Mouse (Mus musculus) liver, embryonic 12.5 days (tissue): ENCODE measurements around the gene Hap1. TPM values are rescaled to one million over a fixed set of nuclear protein-coding genes. Genes with fewer than 3 reads are reported as not detected.

Experiments used
- ATAC-seq: fragments of 200-750 bp; cut with Nextera tagmentation; 2 replicates; pipeline ENCODE4 v1.8.0; 2017; ENCODE audit warnings: moderate number of reproducible peaks, mild to moderate bottlenecking, moderate library complexity
- H3K27ac ChIP-seq: fragments of 300-500 bp; sonication (generic); 2 replicates; pipeline ENCODE4 v1.5.1; 2016; ENCODE audit warnings: mild to moderate bottlenecking
- H3K27me3 ChIP-seq: fragments of 300-500 bp; sonication (generic); replicated peaks from 2 replicates; pipeline ENCODE4 v1.6.1; 2016; ENCODE audit warnings: mild to moderate bottlenecking, moderate library complexity
- H3K36me3 ChIP-seq: fragments of 300-500 bp; sonication (generic); 2 replicates; pipeline ENCODE4 v1.6.1; 2016; ENCODE audit warnings: mild to moderate bottlenecking, moderate library complexity
- H3K4me1 ChIP-seq: fragments of 300-500 bp; sonication (generic); 2 replicates; pipeline ENCODE4 v1.6.1; 2016
- H3K4me2 ChIP-seq: fragments of 300-500 bp; sonication (generic); 2 replicates; pipeline ENCODE4 v1.6.1; 2016; ENCODE audit warnings: mild to moderate bottlenecking, moderate library complexity
- H3K4me3 ChIP-seq: fragments of 300-500 bp; sonication (generic); 2 replicates; pipeline ENCODE4 v1.5.1; 2016; ENCODE audit warnings: mild to moderate bottlenecking, moderate library complexity
- H3K9ac ChIP-seq: fragments of 300-500 bp; sonication (generic); 2 replicates; pipeline ENCODE4 v1.6.1; 2016; ENCODE audit warnings: mild to moderate bottlenecking, moderate library complexity
- H3K9me3 ChIP-seq: fragments of 300-500 bp; sonication (generic); replicated peaks from 2 replicates; pipeline ENCODE4 v1.6.1; 2016; ENCODE audit warnings: mild to moderate bottlenecking, moderate library complexity
- WGBS: fragments of 180-500 bp; shearing (Covaris S2); methylation state at CpG from one replicate; pipeline ENCODE4 v1.1.7; 2016; ENCODE audit not compliant: insufficient replicate concordance; 5-methylcytosine and 5-hydroxymethylcytosine counted together
- polyA plus RNA-seq: library from polyadenylated mRNA; unstranded; fragments of >200 nt; fragmentation: Nextera tagmentation; extraction: Ambion mirVana; gene quantifications from 2 replicates; pipeline ENCODE4 v1.2.1, GENCODE M21; 2016

The Hap1 gene
- polyA plus RNA-seq, 1 experiment from 2014 or later: 0.43 TPM

DNA sequence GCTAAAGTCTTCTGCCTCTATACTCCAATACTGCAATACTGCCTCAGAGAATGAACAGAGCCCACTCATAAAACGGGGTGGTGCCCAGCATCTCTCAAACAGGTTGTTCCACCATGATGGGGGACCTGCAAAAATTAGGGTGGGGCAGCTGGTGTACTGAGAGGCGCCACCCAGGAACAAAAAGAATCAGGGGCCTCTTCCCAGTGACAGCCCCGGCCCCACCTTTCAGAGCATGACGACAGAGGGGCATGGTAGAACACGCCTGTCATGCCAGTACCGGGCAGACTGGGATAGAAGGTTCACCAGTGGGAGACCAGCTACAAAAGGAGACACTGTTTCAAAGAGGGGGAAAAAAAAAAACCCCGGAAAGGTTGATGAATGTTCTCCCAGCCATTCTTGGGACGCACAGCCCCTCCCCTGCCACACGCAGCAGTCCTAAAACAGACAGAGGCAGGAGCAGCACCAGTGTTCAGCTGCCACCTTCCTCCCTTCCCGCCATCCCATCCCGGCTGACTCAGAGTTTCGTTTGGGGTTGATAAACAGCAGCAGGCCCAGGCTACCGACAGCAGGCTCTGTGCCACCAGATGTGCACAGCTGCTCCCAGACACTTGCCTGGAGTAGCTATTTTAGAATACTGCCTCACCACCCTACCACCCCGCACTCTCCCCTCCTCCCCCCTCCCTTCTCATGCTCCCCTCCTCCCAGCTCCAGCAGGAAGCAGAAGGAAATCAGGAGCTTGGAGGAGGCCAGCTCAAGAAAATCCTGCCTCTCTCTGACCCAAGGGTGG, 31.9 kb upstream of the Hap1 start:
- peaks cover 23% of the 10 kb centered on the region for H3K36me3 ChIP-seq
- no peak overlapping the region for H3K9ac ChIP-seq
- ATAC-seq: no peak
- no peak overlapping the region for H3K4me3 ChIP-seq
- no peaks in the 10 kb centered on the region for H3K9me3 ChIP-seq
- WGBS: 43% methylated on average over 14 of the region's 14 CpGs
- H3K27me3 ChIP-seq: no peaks in the 10 kb centered on the region
- H3K27ac ChIP-seq: no peak overlapping the region
- peaks cover 49% of the 10 kb centered on the region for H3K4me1 ChIP-seq
- H3K4me2 ChIP-seq: no peak overlapping the region

DNA sequence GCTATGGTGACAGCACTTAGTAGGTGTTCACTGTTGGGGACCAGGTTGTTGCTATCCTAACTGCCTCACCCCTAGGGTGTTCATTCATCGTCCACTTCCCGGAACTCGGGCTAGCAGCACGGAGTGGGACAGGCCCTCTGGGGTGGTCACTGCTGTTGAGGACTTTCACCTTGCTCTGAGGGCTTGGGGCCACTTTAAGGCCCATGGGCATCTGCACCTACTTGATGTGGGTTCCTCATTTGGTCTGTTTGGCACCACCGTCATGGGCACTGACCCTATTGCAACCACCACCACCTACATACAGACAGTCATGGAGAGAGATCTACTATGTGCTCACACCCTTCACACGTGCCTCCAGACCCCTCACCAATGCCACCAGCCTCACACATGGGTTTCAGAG, 31.2 kb upstream of the Hap1 start:
- no peak overlapping the region for H3K27ac ChIP-seq
- H3K9ac ChIP-seq: no peak overlapping the region
- no peak overlapping the region for H3K4me2 ChIP-seq
- H3K36me3 ChIP-seq: peaks cover 30% of the 10 kb centered on the region
- no peak for ATAC-seq
- no peaks in the 10 kb centered on the region for H3K27me3 ChIP-seq
- H3K4me1 ChIP-seq: peaks cover 47% of the 10 kb centered on the region
- whole genome bisulfite sequencing: 71% methylated on average over 6 of the region's 6 CpGs
- H3K4me3 ChIP-seq: no peak overlapping the region
- no peaks in the 10 kb centered on the region for H3K9me3 ChIP-seq

DNA sequence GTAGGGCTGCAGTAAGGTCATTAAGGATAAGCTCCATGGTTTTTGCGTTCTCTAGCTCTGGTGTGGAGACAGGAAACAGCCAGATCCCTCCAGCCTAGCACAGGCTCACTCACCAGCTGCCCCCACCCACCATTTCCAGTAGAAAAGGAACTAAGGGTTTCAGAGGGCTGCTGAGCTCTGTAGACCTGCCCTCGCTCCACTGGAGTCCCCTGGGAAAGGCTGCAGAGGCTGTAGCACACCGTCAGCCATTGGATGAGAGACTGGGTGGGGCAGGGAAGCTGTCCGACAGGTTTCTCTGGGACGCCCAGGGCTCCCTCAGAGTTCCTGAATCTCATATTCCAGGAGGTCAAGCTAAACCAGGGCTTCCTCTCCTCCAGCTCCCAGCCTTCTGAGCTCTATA, 30.7 kb upstream of the Hap1 start:
- no peak for ATAC-seq
- Histone ChIP-seq H3K9me3 (no peaks in the 10 kb centered on the region), H3K4me2 (no peak overlapping the region), H3K27ac (no peak overlapping the region), H3K4me3 (no peak overlapping the region), H3K4me1 (peaks cover 47% of the 10 kb centered on the region), H3K9ac (no peak overlapping the region), H3K27me3 (no peaks in the 10 kb centered on the region), H3K36me3 (peaks cover 33% of the 10 kb centered on the region)
- 43% methylated on average over 5 of the region's 5 CpGs for WGBS

DNA sequence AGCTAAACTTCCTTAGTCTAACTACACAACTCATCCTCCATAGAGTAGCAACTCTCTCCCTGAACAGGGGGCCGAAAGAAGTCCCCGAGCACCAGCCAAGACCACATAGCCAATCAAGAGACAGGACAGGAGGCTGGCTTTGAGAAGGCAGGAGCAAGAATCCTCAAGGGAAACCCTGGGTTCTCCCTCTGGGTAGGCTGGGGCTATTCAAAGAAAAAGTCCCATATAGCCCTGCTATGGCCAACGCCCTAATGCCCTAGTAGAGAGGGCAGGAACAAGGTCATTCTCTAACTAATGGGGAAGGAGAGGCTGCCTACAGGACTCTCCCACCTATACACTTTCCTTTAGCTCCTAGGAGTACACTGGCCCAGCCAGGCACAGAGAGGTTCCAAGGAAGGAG, 29.1 kb upstream of the Hap1 start:
- Histone ChIP-seq H3K27me3 (no peaks in the 10 kb centered on the region), H3K27ac (no peak overlapping the region), H3K4me2 (no peak overlapping the region), H3K36me3 (peaks cover 45% of the 10 kb centered on the region), H3K9me3 (no peaks in the 10 kb centered on the region), H3K4me3 (no peak overlapping the region), H3K4me1 (peaks cover 33% of the 10 kb centered on the region), H3K9ac (no peak overlapping the region)
- 66% methylated on average over 3 of the region's 3 CpGs for WGBS
- no peak for ATAC-seq

DNA sequence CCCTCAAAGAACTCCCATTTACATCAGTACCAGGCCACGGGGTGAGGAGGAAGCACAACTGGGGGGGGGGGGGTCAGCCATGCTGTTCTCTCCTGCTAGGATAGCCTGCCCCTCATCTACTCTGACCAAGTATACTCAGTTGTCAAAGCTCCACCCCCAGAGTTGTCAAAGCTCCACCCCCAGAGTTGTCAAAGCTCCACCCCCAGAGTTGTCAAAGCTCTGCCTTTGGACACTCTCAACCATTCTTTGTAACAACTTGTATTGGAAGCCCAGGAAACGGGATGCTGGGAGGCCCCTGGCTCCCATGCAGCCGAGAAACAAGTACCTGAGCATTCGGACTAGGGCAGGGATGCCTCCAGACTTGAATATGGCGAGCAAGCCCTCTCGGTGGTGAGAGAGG, 26.8 kb upstream of the Hap1 start:
- H3K4me3 ChIP-seq: no peak overlapping the region
- no peak overlapping the region for H3K27ac ChIP-seq
- H3K4me1 ChIP-seq: peaks cover 13% of the 10 kb centered on the region
- no peaks in the 10 kb centered on the region for H3K9me3 ChIP-seq
- no peak for ATAC-seq
- no peak overlapping the region for H3K4me2 ChIP-seq
- peaks cover 65% of the 10 kb centered on the region for H3K36me3 ChIP-seq
- H3K27me3 ChIP-seq: no peaks in the 10 kb centered on the region
- no peak overlapping the region for H3K9ac ChIP-seq
- 75% methylated on average over 6 of the region's 6 CpGs for WGBS

DNA sequence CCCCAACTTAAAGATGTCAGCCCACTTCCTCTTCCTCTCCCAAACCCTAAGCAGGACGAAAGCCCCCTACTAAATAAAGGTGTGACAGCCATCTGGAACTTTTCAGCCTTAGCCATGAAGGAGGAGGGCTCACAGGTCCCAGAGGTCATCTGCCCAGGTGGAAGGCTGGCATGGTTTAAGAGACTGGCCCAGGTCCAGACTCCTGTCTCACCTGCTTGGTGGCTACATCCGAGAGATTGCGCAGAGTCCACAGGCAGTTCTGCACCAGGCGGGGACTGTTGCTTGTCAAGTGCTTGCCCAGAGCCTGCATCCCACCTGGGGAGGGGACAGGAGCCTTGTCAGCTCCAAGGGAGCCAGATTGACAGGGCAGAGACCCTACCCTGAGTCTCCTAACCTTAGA, 23.4 kb upstream of the Hap1 start:
- Histone ChIP-seq H3K36me3 (peaks cover 72% of the 10 kb centered on the region), H3K4me1 (no peaks in the 10 kb centered on the region), H3K4me2 (no peak overlapping the region), H3K27ac (no peak overlapping the region), H3K4me3 (no peak overlapping the region), H3K9ac (no peak overlapping the region), H3K9me3 (no peaks in the 10 kb centered on the region), H3K27me3 (no peaks in the 10 kb centered on the region)
- WGBS: 73% methylated on average over 4 of the region's 4 CpGs
- ATAC-seq: no peak

DNA sequence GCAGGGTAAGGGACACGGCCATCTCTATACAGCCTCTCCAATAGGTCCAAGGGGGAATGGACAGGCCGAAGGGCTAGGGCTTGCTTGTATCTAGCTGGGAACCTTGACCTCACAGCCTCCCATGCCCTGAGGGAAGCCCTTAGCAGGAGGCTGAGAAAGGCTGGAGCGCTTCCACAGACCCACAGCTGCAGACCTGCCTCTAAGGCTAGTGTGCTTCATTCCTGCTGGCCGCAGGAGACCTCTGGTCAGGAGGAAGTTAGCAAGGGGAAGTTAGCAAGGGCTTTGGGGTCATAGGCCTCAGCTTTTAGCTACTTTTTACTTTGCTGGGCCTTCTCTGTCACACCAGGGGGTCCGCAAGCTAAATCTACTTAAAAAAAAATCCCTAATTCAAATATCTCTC, 22.5 kb upstream of the Hap1 start:
- ATAC-seq: no peak
- no peak overlapping the region for H3K9ac ChIP-seq
- peaks cover 78% of the 10 kb centered on the region for H3K36me3 ChIP-seq
- H3K4me1 ChIP-seq: no peaks in the 10 kb centered on the region
- no peak overlapping the region for H3K27ac ChIP-seq
- 63% methylated on average over 5 of the region's 5 CpGs for WGBS
- no peak overlapping the region for H3K4me3 ChIP-seq
- H3K9me3 ChIP-seq: no peaks in the 10 kb centered on the region
- H3K27me3 ChIP-seq: no peaks in the 10 kb centered on the region
- H3K4me2 ChIP-seq: no peak overlapping the region

DNA sequence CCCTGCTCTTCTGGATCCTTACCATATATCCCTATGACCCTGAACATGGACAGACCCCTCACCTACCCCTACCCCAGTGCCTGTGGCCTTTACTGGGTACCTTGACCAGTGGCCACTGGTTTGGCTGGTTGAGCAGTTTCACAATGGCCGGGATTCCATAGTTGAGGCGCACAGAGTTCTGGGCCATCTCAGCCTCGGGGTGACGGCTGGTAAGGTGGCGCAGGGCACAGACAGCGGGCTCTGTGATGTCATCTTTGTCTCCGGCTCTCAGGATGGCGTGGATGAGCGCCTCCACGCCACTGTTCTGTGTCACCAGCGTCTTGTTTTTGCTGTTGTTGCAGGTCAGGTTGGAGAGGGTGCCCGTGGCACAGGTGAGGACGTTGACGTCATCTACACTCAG, 22.1 kb upstream of the Hap1 start:
- peaks cover 77% of the 10 kb centered on the region for H3K36me3 ChIP-seq
- no peaks in the 10 kb centered on the region for H3K9me3 ChIP-seq
- no peaks in the 10 kb centered on the region for H3K27me3 ChIP-seq
- no peak for ATAC-seq
- no peak overlapping the region for H3K4me3 ChIP-seq
- 83% methylated on average over 14 of the region's 14 CpGs for WGBS
- no peak overlapping the region for H3K9ac ChIP-seq
- no peak overlapping the region for H3K27ac ChIP-seq
- no peaks in the 10 kb centered on the region for H3K4me1 ChIP-seq
- H3K4me2 ChIP-seq: no peak overlapping the region

DNA sequence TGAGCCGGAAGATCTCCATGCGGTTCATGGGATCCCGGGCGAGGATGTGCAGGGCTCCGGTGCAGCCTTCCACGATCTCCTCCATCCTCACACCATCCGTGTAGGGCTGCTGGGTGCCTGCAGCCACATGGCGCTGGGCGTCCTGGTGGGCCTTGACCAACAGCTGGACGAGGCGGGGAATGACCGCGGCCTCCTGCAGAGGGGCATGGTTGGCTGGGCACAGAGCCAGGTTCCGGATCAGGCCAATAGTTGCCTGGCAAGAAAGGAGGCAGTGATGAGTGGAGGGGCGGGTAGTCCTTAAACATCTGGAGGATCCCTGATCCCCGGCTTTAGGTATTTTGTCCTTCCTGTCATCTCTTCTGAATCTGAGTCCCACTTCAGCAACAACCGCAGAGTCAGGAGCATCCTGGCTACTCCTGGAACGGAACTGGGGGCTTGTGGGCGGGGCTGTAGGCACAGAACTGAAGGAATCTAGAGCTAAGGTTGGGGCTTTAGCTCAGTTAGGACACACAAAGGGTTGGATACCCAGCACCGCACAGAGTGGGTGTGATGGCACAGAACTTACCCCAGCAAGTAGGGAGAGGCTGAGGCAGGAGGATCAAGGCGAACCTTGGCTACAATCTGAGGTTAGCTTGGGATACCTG, 20.9 kb upstream of the Hap1 start:
- Histone ChIP-seq H3K9me3 (no peaks in the 10 kb centered on the region), H3K4me1 (no peaks in the 10 kb centered on the region), H3K4me3 (no peak overlapping the region), H3K9ac (no peak overlapping the region), H3K27ac (no peak overlapping the region), H3K27me3 (no peaks in the 10 kb centered on the region), H3K4me2 (no peak overlapping the region), H3K36me3 (peaks cover 78% of the 10 kb centered on the region)
- no peak for ATAC-seq
- WGBS: 80% methylated on average over 21 of the region's 21 CpGs

DNA sequence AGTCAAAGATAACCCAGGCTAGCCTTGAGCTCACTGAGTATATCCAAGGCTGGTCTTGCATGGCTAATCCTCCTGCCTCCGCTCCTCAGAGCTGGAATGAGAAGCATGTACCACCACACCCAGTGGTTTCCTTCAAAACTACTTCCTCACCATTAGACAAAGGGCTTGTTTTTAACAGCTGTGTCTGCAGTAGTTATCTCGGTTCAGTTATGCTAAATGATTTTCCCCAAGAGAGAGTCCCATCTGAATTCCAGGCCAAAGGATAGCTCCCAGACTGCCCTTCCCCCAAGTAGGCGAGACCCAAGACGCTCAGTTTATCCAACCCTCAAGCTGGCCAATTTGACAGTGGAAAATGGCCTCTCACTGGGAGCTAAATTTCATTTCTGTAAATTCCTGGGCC, 20.1 kb upstream of the Hap1 start:
- Histone ChIP-seq H3K4me1 (no peaks in the 10 kb centered on the region), H3K27me3 (no peaks in the 10 kb centered on the region), H3K27ac (no peak overlapping the region), H3K4me2 (no peak overlapping the region), H3K9ac (no peak overlapping the region), H3K4me3 (no peak overlapping the region), H3K36me3 (peaks cover 82% of the 10 kb centered on the region), H3K9me3 (no peaks in the 10 kb centered on the region)
- ATAC-seq: no peak
- 73% methylated on average over 4 of the region's 4 CpGs for WGBS

DNA sequence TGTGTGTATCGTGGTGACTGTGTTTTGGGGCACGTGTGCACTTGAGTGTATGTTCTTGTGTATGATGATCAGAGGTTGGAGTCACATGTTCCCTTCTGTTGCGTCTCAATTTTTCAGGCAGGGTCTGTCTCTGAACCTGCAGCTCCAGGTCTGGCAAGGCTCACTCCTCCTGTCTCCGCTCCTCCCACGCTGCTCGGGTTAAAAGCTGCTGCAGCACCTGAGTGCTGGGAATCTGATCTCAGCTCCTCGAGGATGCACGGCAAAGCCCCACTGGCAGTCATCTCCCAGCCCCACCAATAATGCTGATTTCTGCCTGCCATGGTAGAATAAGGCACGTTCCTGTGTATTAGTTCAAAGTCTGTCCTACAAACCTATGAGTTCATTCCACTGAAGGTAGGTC, 19.2 kb upstream of the Hap1 start:
- Histone ChIP-seq H3K36me3 (peaks cover 78% of the 10 kb centered on the region), H3K27me3 (no peaks in the 10 kb centered on the region), H3K4me3 (no peak overlapping the region), H3K4me2 (no peak overlapping the region), H3K9ac (no peak overlapping the region), H3K9me3 (no peaks in the 10 kb centered on the region), H3K27ac (no peak overlapping the region), H3K4me1 (no peaks in the 10 kb centered on the region)
- 73% methylated on average over 9 of the region's 9 CpGs for WGBS
- no peak for ATAC-seq

DNA sequence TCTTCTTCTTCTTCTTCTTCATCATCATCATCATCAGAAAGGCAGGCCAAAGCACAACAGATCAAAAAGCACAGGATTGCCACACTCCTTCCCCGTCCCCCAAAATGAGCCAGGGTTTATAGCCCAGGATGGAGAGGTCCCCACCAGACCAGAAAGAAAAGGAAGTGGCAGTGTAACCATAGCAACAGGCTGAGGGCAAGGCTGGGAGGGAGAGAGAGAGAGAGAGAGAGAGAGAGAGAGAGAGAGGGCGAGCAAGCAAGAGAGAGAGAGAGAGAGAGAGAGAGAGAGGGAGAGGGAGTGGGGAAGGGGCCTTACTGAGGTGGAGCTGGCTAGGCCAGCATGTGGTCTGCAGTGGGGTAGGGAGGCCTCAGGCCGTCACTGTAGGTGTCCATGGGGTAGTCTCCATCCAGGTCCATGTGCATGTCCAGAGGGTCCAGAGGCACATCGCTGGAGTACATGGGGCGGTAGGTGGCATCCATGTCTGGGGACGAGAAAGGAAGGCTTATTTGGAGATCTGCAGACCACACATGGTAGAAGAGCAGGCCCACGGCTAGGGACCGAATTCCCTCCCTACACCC, 16.1 kb upstream of the Hap1 start:
- peaks cover 51% of the 10 kb centered on the region for H3K36me3 ChIP-seq
- H3K27me3 ChIP-seq: no peaks in the 10 kb centered on the region
- no peak overlapping the region for H3K27ac ChIP-seq
- H3K4me1 ChIP-seq: peaks cover 3% of the 10 kb centered on the region; the same call in 1 of the 2 replicates
- WGBS: 63% methylated on average over 8 of the region's 8 CpGs
- H3K4me2 ChIP-seq: no peak overlapping the region
- H3K4me3 ChIP-seq: no peak overlapping the region
- H3K9ac ChIP-seq: no peak overlapping the region
- no peak for ATAC-seq
- H3K9me3 ChIP-seq: no peaks in the 10 kb centered on the region
